Comparison of ENCODE assay signal across 18 mouse cellular contexts in genomic region chr16:24930070-24930469, GRCm38 (mm10).
"Had no signal": no experiment of that assay in that cellular context is flagged by ENCODE, and none has a peak within 500 bp of the region (broad histone marks: within the 10 kb centered on the region; RNA-seq: fewer than 3 reads in every experiment).

No protein-coding gene starts in this region.

- H3K4me2 ChIP-seq: heart, embryonic 11.5 days; heart, embryonic 13.5 days; heart, embryonic 15.5 days; hindbrain, embryonic 13.5 days; hindbrain, embryonic 15.5 days; kidney, embryonic 15.5 days; limb, embryonic 13.5 days; limb, embryonic 15.5 days had no signal

- H3K9ac ChIP-seq: heart, embryonic 13.5 days; heart, embryonic 15.5 days; hindbrain, embryonic 13.5 days; hindbrain, embryonic 15.5 days; kidney, embryonic 15.5 days; limb, embryonic 13.5 days; limb, embryonic 15.5 days had no signal

- ATAC-seq: hindbrain, postnatal 0 days had no signal

- H3K4me1 ChIP-seq: hindbrain, embryonic 15.5 days; kidney, embryonic 15.5 days; limb, embryonic 15.5 days had no signal

- DNase-seq: gastrocnemius, postnatal 14 days; gastrocnemius, postnatal 36 days; heart, postnatal 14 days; heart, postnatal 36 days; kidney, adult 11 months; layer of hippocampus, adult 9-11 months; layer of hippocampus, postnatal 36 days had no signal

- H3K4me3 ChIP-seq: heart, adult 2 months; heart, embryonic 13.5 days; heart, embryonic 15.5 days; hindbrain, embryonic 13.5 days; hindbrain, embryonic 15.5 days; kidney, embryonic 15.5 days; limb, embryonic 13.5 days; limb, embryonic 15.5 days had no signal

- H3K9me3 ChIP-seq: heart, embryonic 13.5 days; heart, embryonic 15.5 days; hindbrain, embryonic 13.5 days; hindbrain, embryonic 15.5 days; kidney, embryonic 15.5 days; limb, embryonic 13.5 days; limb, embryonic 15.5 days had no signal

- H3K27ac ChIP-seq: heart, adult 2 months; heart, embryonic 13.5 days; heart, embryonic 15.5 days; hindbrain, embryonic 13.5 days; hindbrain, embryonic 15.5 days; hindbrain, postnatal 0 days; kidney, embryonic 15.5 days; kidney, postnatal 0 days; limb, embryonic 13.5 days; limb, embryonic 15.5 days had no signal

- H3K27me3 ChIP-seq: heart, embryonic 13.5 days; heart, embryonic 15.5 days; hindbrain, embryonic 13.5 days; hindbrain, embryonic 15.5 days; kidney, embryonic 15.5 days; limb, embryonic 13.5 days; limb, embryonic 15.5 days had no signal

- H3K36me3 ChIP-seq: heart, embryonic 13.5 days; heart, embryonic 15.5 days; hindbrain, embryonic 13.5 days; hindbrain, embryonic 15.5 days; kidney, embryonic 15.5 days; limb, embryonic 13.5 days; limb, embryonic 15.5 days had no signal
